Mouse (Mus musculus) limb, embryonic 10.5 days (tissue): ENCODE results near the gene Guca2b. TPM values are rescaled to one million over a fixed set of nuclear protein-coding genes. Genes with fewer than 3 reads are reported as not detected.

Experiments used
- DNase-seq: peaks from one replicate; pipeline ENCODE4 v3.0.0-alpha.2; 2017; ENCODE audit warnings: low spot score
- H3K27ac ChIP-seq: fragments of 300-500 bp; sonication (generic); 2 replicates; pipeline ENCODE4 v1.5.1; 2016; ENCODE audit warnings: mild to moderate bottlenecking
- H3K27me3 ChIP-seq: fragments of 300-500 bp; sonication (generic); 2 replicates; pipeline ENCODE4 v1.6.1; 2016; ENCODE audit warnings: low read depth, mild to moderate bottlenecking; ENCODE audit not compliant: poor library complexity, severe bottlenecking
- H3K36me3 ChIP-seq: fragments of 300-500 bp; sonication (generic); 2 replicates; pipeline ENCODE4 v1.6.1; 2016; ENCODE audit warnings: mild to moderate bottlenecking, moderate library complexity
- H3K4me1 ChIP-seq: fragments of 300-500 bp; sonication (generic); 2 replicates; pipeline ENCODE4 v1.6.1; 2016
- H3K4me3 ChIP-seq: fragments of 300-500 bp; sonication (generic); 2 replicates; pipeline ENCODE4 v1.5.1; 2016; ENCODE audit warnings: mild to moderate bottlenecking, moderate library complexity
- H3K9me3 ChIP-seq: fragments of 300-500 bp; sonication (generic); replicated peaks from 2 replicates; pipeline ENCODE4 v1.6.1; 2016; ENCODE audit warnings: mild to moderate bottlenecking
- WGBS: fragments of 180-500 bp; shearing (Covaris S2); methylation state at CpG from one replicate; pipeline ENCODE4 v1.1.7; 2016; 5-methylcytosine and 5-hydroxymethylcytosine counted together
- polyA plus RNA-seq: library from polyadenylated mRNA; unstranded; fragments of >200 nt; fragmentation: Nextera tagmentation; extraction: Ambion mirVana; gene quantifications from 2 replicates; pipeline ENCODE4 v1.2.1, GENCODE M21; 2016

The Guca2b gene
- polyA plus RNA-seq, 1 experiment from 2014 or later = not detected

- peaks cover 17% of the 10 kb centered on the region for H3K36me3 ChIP-seq
- H3K4me3 ChIP-seq = no peak overlapping the region
- H3K4me1 ChIP-seq = peaks cover 2% of the 10 kb centered on the region; the same call in 1 of the 2 replicates
- H3K27me3 ChIP-seq = no peaks in the 10 kb centered on the region
- 90% methylated on average over 4 of the region's 4 CpGs for WGBS
- no peak for DNase-seq
- H3K27ac ChIP-seq = no peak overlapping the region
- H3K9me3 ChIP-seq = no peaks in the 10 kb centered on the region
These were observed 44.0 kb downstream of the Guca2b start for GRCm38 (mm10) chr4:119614724-119615123.

GRCm38 (mm10) chr4:119614078-119614477 is 44.7 kb downstream of the Guca2b start:
- Histone ChIP-seq H3K4me3 (no peak overlapping the region), H3K27me3 (no peaks in the 10 kb centered on the region), H3K36me3 (peaks cover 14% of the 10 kb centered on the region), H3K27ac (no peak overlapping the region), H3K4me1 (no peaks in the 10 kb centered on the region; the same call in 1 of the 2 replicates), H3K9me3 (no peaks in the 10 kb centered on the region)
- no peak for DNase-seq
- 79% methylated on average over 1 of the region's 1 CpGs for WGBS

GRCm38 (mm10) chr4:119609488-119609887 is 49.3 kb downstream of the Guca2b start:
- no peak overlapping the region for H3K4me3 ChIP-seq
- no peaks in the 10 kb centered on the region for H3K27me3 ChIP-seq
- peaks cover 21% of the 10 kb centered on the region for H3K36me3 ChIP-seq
- H3K9me3 ChIP-seq = no peaks in the 10 kb centered on the region
- whole genome bisulfite sequencing = 85% methylated on average over 1 of the region's 1 CpGs
- no peaks in the 10 kb centered on the region for H3K4me1 ChIP-seq
- no peak for DNase-seq
- H3K27ac ChIP-seq = no peak overlapping the region

Other genes starting within 250 kb of the Guca2b start
- gene Ccdc30, start 243.4 kb downstream of the Guca2b start, polyA plus RNA-seq = 4.7 and 7.0 TPM in 2 replicates
- gene Ppcs, start 236.5 kb downstream of the Guca2b start, polyA plus RNA-seq = 37.1 and 41.4 TPM in 2 replicates
- 0.20 TPM in 1 of 2 replicates, not detected in the other for gene Zmynd12, start 236.1 kb downstream of the Guca2b start, polyA plus RNA-seq
- gene Rimkla, start 166.3 kb downstream of the Guca2b start, polyA plus RNA-seq = 0.46 and 0.86 TPM in 2 replicates
- gene Foxj3, start 122.0 kb downstream of the Guca2b start, polyA plus RNA-seq = 22.0 and 25.2 TPM in 2 replicates
- 0.90 and 2.5 TPM in 2 replicates for gene Frg2f1, start 119.4 kb downstream of the Guca2b start, polyA plus RNA-seq
- not detected in 2 replicates for gene Guca2a, start 21.2 kb downstream of the Guca2b start, polyA plus RNA-seq
- gene Hivep3, start 74.8 kb upstream of the Guca2b start, polyA plus RNA-seq = 0.55 and 0.56 TPM in 2 replicates